Mouse (Mus musculus) E14TG2a.4 (cell line): ENCODE measurements around the gene Fam160b1.

ENCODE experiments used
- CTCF ChIP-seq: conservative IDR thresholded peaks from 2 replicates; pipeline ENCODE4 v1.5.1; 2014; ENCODE audit warnings: low read length
- NANOG ChIP-seq: IDR thresholded peaks from 2 replicates; pipeline ENCODE4 v1.6.1; 2014; ENCODE audit warnings: borderline replicate concordance, low read length, mixed read lengths
- POU5F1 ChIP-seq: IDR thresholded peaks from 2 replicates; pipeline ENCODE4 v1.6.1; 2014; ENCODE audit warnings: low read length, borderline replicate concordance

DNA sequence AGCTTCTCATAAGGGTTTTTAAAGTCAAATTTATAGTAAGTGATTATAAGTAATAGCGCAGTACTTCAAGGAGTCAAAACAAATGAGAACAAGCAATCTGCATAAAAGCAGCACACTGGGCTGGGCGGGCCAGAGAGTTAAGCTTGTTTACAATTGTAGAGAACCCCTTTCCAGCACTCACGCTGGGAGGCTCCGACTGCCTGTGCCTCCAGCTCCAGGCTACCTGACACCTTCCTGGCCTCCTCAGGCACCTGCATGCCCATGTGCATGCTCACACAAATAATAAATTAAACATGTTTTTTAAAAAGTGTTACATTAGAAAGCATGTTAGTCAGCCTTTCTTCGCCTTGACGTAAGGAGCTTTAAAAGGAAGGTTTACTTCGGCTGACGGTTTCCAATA lies 25.3 kb upstream of the Fam160b1 start:
- no peak for TF ChIP-seq CTCF
- TF ChIP-seq POU5F1 = no peak
- TF ChIP-seq NANOG = no peak
